ENCODE assay signal across 8 mouse cellular contexts in genomic region chr5:118244606-118245443, GRCm38 (mm10). TPM values are rescaled to one million over a fixed set of nuclear protein-coding genes. Genes with fewer than 3 reads are reported as not detected.
A peak's percentile ranks its signal among the peaks of the same experiment; 100 is the strongest.
DNase-seq lines count a peak whose midpoint lies in the region; ATAC-seq lines count a peak whose summit lies in the region.

Gene Rnft2 (minus strand): TSS chr5:118245116.
Gene 2410131K14Rik (plus strand): TSS chr5:118245227.

- ATAC-seq in megakaryocyte progenitor cell, adult 5-6 weeks (replicated peaks; ENCODE audit: poor library complexity): peak; percentile 100

- peak; percentile 99 for DNase-seq in adipocyte (ENCODE audit: low spot score)
- peak; percentile 100 for DNase-seq in embryo, embryonic 10 days (ENCODE audit: low spot score)
- DNase-seq in gastrocnemius, postnatal 10 days: peak; percentile 98
- peak; percentile 98 for DNase-seq in induced T-regulatory cell, adult 2 months (ENCODE audit: low read depth)
- DNase-seq in left cerebral cortex, adult 9 months (ENCODE audit: low spot score in 2 of 2): peak; percentile 99 to 100
- peak; percentile 100 for DNase-seq in right cerebral cortex, postnatal 14 days
- peak; percentile 99 to 100 for DNase-seq in urinary bladder, postnatal 36 days (ENCODE audit: low spot score in 2 of 2)

RNA-seq across cellular contexts. Expression of gene Rnft2, which starts in this region (rescaled TPM):
- 1 to 10 TPM; 1.6 to 1.9 TPM for total RNA-seq in gastrocnemius, postnatal 10 days (2021)
- total RNA-seq in megakaryocyte progenitor cell, adult 5-6 weeks (2015): 1.2 TPM in 1 of 2 replicates, not detected in the other
- 0.84 TPM in 1 of 2 replicates, not detected in the other for total RNA-seq in megakaryocyte progenitor cell, adult 5-6 weeks (2017)

RNA-seq across cellular contexts. Expression of gene 2410131K14Rik, which starts in this region (rescaled TPM):
- 1 to 10 TPM; 3.2 TPM for total RNA-seq in gastrocnemius, postnatal 10 days (2021)
- 1.4 and 1.6 TPM in 2 replicates for total RNA-seq in megakaryocyte progenitor cell, adult 5-6 weeks (2015)
- 1.6 and 2.6 TPM in 2 replicates for total RNA-seq in megakaryocyte progenitor cell, adult 5-6 weeks (2017)

Comparison
In these comparisons a context has a peak if more than half of its experiments do, and no peak if none do; other contexts are left out.
1. Peak in every context shown above with its lines: DNase-seq and ATAC-seq.